Mouse (Mus musculus): ENCODE measurements at regions not wholly inside any gene's neighbourhood (a gene's known extent, or its start where the extent isn't known, plus 50 kb on each side); places are given as distances from the start of the nearest gene placed in this dataset.

DNA sequence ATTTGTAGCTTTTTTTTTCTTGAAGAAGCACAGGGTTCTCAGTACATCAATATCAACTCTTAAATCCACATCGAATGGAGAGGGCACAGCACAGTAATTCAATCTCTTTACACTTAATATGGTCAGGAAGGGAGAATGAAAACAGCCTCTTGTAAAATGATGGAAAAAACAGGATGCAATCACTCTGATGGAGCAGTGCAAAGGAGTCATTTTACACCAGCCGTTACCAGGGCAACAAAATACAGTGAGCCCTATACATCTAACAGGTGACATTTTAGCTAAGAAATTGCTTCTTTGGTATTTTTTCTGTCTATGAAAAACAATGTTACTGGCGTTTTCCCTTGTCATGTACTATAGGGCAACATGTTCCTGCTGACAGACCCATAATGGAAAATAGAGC lies 459.9 kb upstream of the Tle4 start:
- Histone ChIP-seq H3K4me3 (replicated peaks) (no peak overlapping the region), H3K36me3 (no peaks in the 10 kb centered on the region), H3K27me3 (replicated peaks) (no peaks in the 10 kb centered on the region), H3K27ac (replicated peaks) (no peak overlapping the region), H3K4me1 (peaks cover 9% of the 10 kb centered on the region), H3K4me2 (no peak overlapping the region), H3K9ac (replicated peaks) (no peak overlapping the region), H3K9me3 (replicated peaks) (no peaks in the 10 kb centered on the region; the same call in 1 of the 2 replicates)
- WGBS, result 75% methylated on average over 3 of the region's 3 CpGs
- ATAC-seq (ENCODE audit: low FRiP score), result no peak

DNA sequence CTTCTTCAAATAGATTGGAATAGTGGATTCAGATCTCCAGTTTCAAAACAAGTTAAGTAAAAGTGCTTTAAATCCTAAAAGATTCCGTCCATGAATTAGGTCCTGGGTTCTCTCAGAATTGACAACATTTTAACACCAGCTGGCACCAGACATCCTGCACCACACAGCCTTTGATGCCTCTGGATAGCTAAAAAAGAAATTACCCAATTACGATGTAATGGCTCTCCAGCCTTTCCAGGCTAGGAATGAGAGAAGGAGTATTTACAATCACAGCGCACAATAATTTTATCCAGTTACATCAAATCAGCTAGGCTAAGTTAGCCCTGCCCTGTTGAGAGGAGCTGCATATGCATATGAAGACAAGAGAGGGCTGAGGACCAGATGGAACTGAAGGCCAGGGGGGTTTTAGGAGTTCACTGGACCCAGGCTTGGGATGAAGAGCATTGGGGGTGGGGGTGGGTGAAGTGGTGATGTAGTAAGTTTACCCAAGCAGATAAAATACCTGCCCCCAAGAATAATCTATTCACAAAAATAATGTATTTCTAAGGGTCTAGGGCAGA lies 455.8 kb upstream of the Tle4 start:
- Histone ChIP-seq H3K4me1 (peaks cover 12% of the 10 kb centered on the region), H3K9me3 (replicated peaks) (no peaks in the 10 kb centered on the region), H3K4me3 (replicated peaks) (no peak overlapping the region), H3K4me2 (no peak overlapping the region), H3K36me3 (no peaks in the 10 kb centered on the region), H3K9ac (replicated peaks) (no peak overlapping the region), H3K27me3 (replicated peaks) (no peaks in the 10 kb centered on the region), H3K27ac (replicated peaks) (no peak overlapping the region)
- WGBS, result 29% methylated on average over 3 of the region's 3 CpGs
- ATAC-seq (ENCODE audit: low FRiP score), result peak; percentile 58; the same call in 1 of the 2 replicates

GRCm38 (mm10) chr19:15052642-15053239 lies 454.9 kb upstream of the Tle4 start:
- no peak overlapping the region for H3K9ac ChIP-seq (replicated peaks)
- 43% methylated on average over 10 of the region's 10 CpGs for WGBS
- ATAC-seq (ENCODE audit: low FRiP score), result peak; percentile 50

GRCm38 (mm10) chr19:15047896-15048295 lies 450.0 kb upstream of the Tle4 start:
- ATAC-seq (ENCODE audit: low FRiP score), result no peak
- Histone ChIP-seq H3K4me2 (no peak overlapping the region), H3K27ac (replicated peaks) (no peak overlapping the region), H3K36me3 (no peaks in the 10 kb centered on the region), H3K4me1 (peaks cover 3% of the 10 kb centered on the region), H3K27me3 (replicated peaks) (no peaks in the 10 kb centered on the region; the same call in 1 of the 2 replicates), H3K9ac (replicated peaks) (no peak overlapping the region), H3K9me3 (replicated peaks) (no peaks in the 10 kb centered on the region), H3K4me3 (replicated peaks) (no peak overlapping the region)
- 65% methylated on average over 2 of the region's 2 CpGs for WGBS

More at GRCm38 (mm10) chr19:15052642-15053239, 454.9 kb upstream of the Tle4 start:
- Histone ChIP-seq H3K27me3 (replicated peaks) (no peaks in the 10 kb centered on the region), H3K4me2 (0 out of 2 replicates have a peak overlapping the region, but pooled peaks have one; percentile 19), H3K4me1 (peaks cover 12% of the 10 kb centered on the region), H3K36me3 (no peaks in the 10 kb centered on the region), H3K9me3 (replicated peaks) (no peaks in the 10 kb centered on the region), H3K27ac (replicated peaks) (no peak overlapping the region), H3K4me3 (replicated peaks) (no peak overlapping the region)

GRCm38 (mm10) chr19:15047306-15047868 lies 449.5 kb upstream of the Tle4 start:
- Histone ChIP-seq H3K27ac (replicated peaks) (no peak overlapping the region), H3K9ac (replicated peaks) (no peak overlapping the region)
- 84% methylated on average over 4 of the region's 4 CpGs for WGBS

DNA sequence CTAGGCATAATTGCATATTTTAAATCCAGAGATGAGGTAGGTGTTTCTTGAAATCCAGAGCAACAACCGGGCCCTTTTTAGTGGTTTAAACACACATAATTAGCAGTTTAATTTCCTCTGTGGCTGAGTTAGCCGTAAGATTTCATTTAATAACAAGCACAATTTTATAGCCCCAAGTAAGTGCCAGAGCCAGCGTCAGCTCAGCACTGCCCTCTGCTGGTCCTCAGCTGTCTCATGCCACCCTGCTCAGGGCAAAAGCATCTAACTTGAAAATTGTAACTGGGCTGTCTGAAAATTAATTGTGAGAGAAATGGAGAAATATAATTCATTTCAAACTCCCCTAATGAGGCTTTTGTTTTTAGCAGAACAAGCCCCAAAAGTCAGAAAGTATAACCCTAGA lies 437.7 kb upstream of the Tle4 start:
- Histone ChIP-seq H3K36me3 (no peaks in the 10 kb centered on the region), H3K4me2 (no peak overlapping the region), H3K4me3 (replicated peaks) (no peak overlapping the region), H3K9ac (replicated peaks) (no peak overlapping the region), H3K27ac (replicated peaks) (no peak overlapping the region), H3K27me3 (replicated peaks) (0 out of 2 replicates have a peak, but pooled peaks cover 9% of the 10 kb centered on the region), H3K4me1 (peaks cover 7% of the 10 kb centered on the region; the same call in 1 of the 2 replicates), H3K9me3 (replicated peaks) (no peaks in the 10 kb centered on the region)
- ATAC-seq (ENCODE audit: low FRiP score), result peak; percentile 81
- WGBS, result 2% methylated on average over 3 of the region's 3 CpGs

More at GRCm38 (mm10) chr19:15047306-15047868, 449.5 kb upstream of the Tle4 start:
- Histone ChIP-seq H3K9me3 (replicated peaks) (no peaks in the 10 kb centered on the region), H3K36me3 (no peaks in the 10 kb centered on the region), H3K27me3 (replicated peaks) (no peaks in the 10 kb centered on the region; the same call in 1 of the 2 replicates), H3K4me1 (no peaks in the 10 kb centered on the region), H3K4me2 (no peak overlapping the region), H3K4me3 (replicated peaks) (no peak overlapping the region)
- no peak for ATAC-seq (ENCODE audit: low FRiP score)

DNA sequence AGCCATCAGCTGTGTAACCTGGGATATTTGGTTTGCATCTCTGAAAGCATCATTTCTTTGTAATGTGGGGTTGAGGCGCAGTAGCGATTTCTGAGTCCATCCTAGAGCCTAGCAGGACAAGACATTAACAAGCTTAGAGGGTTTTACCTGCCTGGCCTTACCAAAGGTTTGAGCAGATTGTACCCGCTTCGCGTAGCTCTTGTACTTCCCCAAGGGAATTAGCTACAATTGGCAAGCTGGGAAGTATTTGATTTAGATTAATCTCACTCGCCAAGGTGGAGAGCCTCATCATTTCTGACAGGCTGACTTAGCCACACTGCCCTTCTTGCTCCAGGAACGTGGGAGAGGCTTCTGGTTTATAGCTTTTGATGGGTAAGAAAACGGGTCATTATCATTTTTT lies 436.1 kb upstream of the Tle4 start:
- ATAC-seq (ENCODE audit: low FRiP score), result no peak
- no peak overlapping the region for H3K4me2 ChIP-seq
- no peak overlapping the region for H3K9ac ChIP-seq (replicated peaks)
- no peak overlapping the region for H3K27ac ChIP-seq (replicated peaks)
- H3K9me3 ChIP-seq (replicated peaks), result no peaks in the 10 kb centered on the region
- WGBS, result 44% methylated on average over 8 of the region's 8 CpGs
- H3K4me1 ChIP-seq, result peaks cover 7% of the 10 kb centered on the region; the same call in 1 of the 2 replicates
- H3K36me3 ChIP-seq, result no peaks in the 10 kb centered on the region
- H3K4me3 ChIP-seq (replicated peaks), result no peak overlapping the region
- H3K27me3 ChIP-seq (replicated peaks), result 0 out of 2 replicates have a peak, but pooled peaks cover 9% of the 10 kb centered on the region

GRCm38 (mm10) chr19:15033396-15033795 lies 435.5 kb upstream of the Tle4 start:
- H3K27me3 ChIP-seq (replicated peaks), result 0 out of 2 replicates have a peak, but pooled peaks cover 9% of the 10 kb centered on the region
- peaks cover 7% of the 10 kb centered on the region; the same call in 1 of the 2 replicates for H3K4me1 ChIP-seq
- WGBS, result 72% methylated on average over 5 of the region's 5 CpGs
- H3K36me3 ChIP-seq, result no peaks in the 10 kb centered on the region
- no peak for ATAC-seq (ENCODE audit: low FRiP score)
- H3K4me2 ChIP-seq, result no peak overlapping the region
- no peak overlapping the region for H3K4me3 ChIP-seq (replicated peaks)
- H3K9me3 ChIP-seq (replicated peaks), result no peaks in the 10 kb centered on the region
- H3K9ac ChIP-seq (replicated peaks), result no peak overlapping the region
- no peak overlapping the region for H3K27ac ChIP-seq (replicated peaks)

DNA sequence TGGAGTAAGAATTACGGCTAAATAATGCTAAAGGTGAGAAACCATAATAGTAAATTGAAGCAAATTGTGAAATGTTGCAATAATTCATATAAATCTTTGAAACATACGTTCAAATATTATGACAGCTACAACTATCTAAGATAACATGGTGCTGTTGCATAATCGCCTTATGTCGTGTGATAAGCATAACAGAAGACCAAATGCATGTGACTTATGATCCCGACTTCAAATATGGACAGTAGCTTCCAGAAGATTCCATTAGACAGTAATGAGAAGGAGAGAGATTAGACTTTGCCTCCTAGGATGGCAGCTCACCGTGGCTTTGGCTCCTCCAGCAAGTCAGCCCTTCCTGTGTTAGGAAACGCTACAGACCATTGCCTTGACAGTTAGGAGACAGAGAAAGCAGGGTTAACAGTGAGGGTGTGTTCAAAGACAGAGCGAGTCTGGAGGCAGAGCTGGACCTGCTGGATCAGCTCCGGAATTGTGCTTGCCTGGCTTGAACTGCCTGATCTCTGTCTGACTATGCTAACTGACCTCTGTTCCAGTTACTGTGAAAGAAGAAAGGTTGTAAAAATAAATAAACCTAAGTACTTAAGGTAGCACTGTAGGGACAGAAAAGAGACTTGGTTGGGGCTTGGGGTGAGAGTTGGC lies 434.6 kb upstream of the Tle4 start:
- H3K9ac ChIP-seq (replicated peaks), result no peak overlapping the region
- H3K36me3 ChIP-seq, result no peaks in the 10 kb centered on the region
- H3K4me3 ChIP-seq (replicated peaks), result no peak overlapping the region
- 0 out of 2 replicates have a peak, but pooled peaks cover 7% of the 10 kb centered on the region for H3K27me3 ChIP-seq (replicated peaks)
- no peak overlapping the region for H3K27ac ChIP-seq (replicated peaks)
- ATAC-seq (ENCODE audit: low FRiP score), result no peak
- no peaks in the 10 kb centered on the region for H3K9me3 ChIP-seq (replicated peaks)
- peaks cover 7% of the 10 kb centered on the region; the same call in 1 of the 2 replicates for H3K4me1 ChIP-seq
- no peak overlapping the region for H3K4me2 ChIP-seq
- 86% methylated on average over 9 of the region's 9 CpGs for WGBS

DNA sequence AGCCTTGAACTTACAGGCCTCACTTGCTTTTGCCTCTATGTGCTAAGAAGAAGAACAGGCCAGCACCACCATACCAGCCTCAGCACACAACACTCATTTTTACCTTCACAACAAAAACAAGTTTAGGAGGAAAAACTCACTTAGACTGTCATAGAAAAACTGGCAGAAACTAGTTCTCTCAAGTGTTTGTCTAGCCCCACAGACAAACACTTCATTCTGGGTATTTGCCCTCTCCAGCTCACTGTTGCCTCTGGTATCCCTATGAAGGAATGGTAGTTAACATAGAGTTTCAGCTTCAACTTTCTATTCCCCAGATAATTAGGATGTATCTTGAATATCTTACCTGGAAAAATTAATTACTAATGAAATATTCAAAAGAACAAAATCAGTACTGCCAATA lies 433.6 kb upstream of the Tle4 start:
- Histone ChIP-seq H3K9me3 (replicated peaks) (no peaks in the 10 kb centered on the region), H3K27ac (replicated peaks) (no peak overlapping the region), H3K4me1 (peaks cover 7% of the 10 kb centered on the region; the same call in 1 of the 2 replicates), H3K9ac (replicated peaks) (no peak overlapping the region), H3K4me2 (no peak overlapping the region), H3K36me3 (no peaks in the 10 kb centered on the region), H3K4me3 (replicated peaks) (no peak overlapping the region), H3K27me3 (replicated peaks) (0 out of 2 replicates have a peak, but pooled peaks cover 4% of the 10 kb centered on the region)
- no peak for ATAC-seq (ENCODE audit: low FRiP score)

DNA sequence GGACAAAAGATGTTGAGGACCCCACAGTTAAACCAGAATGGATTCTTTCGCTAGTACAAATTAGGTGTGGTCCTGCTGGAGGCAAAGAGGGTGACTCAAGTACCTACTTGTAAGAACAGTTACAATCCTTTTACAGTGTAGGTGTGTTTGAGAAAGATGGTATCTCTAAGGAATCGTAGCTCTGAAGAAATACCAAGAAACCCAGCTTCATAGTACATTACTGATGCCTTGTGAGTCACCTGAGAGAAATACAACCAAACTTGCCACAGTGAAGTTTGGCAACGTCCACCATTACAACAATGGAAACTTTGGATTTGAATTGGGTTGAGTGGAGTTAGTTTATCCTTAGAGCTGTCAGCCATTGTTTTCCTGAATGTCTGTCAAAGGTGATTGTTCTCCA lies 405.7 kb upstream of the Tle4 start:
- WGBS, result 79% methylated on average over 3 of the region's 3 CpGs
- no peak overlapping the region for H3K4me3 ChIP-seq (replicated peaks)
- no peak for ATAC-seq (ENCODE audit: low FRiP score)

More for the DNA sequence above, 405.7 kb upstream of the Tle4 start:
- H3K9me3 ChIP-seq (replicated peaks), result no peaks in the 10 kb centered on the region
- no peak overlapping the region for H3K27ac ChIP-seq (replicated peaks)
- H3K4me2 ChIP-seq, result no peak overlapping the region
- no peaks in the 10 kb centered on the region for H3K27me3 ChIP-seq (replicated peaks)
- H3K36me3 ChIP-seq, result no peaks in the 10 kb centered on the region
- no peaks in the 10 kb centered on the region for H3K4me1 ChIP-seq
- H3K9ac ChIP-seq (replicated peaks), result no peak overlapping the region

All from neural tube, embryonic 15.5 days (tissue).